Mouse (Mus musculus) CH12.LX (cell line): Measurements from ENCODE around the gene Ier2. TPM values are rescaled to one million over a fixed set of nuclear protein-coding genes. Genes with fewer than 3 reads are reported as not detected.
A peak's percentile ranks its signal among the peaks of the same experiment; 100 is the strongest.

Experiments
- DNase-seq: peaks from one replicate; pipeline ENCODE4 v3.0.0-alpha.2; 2013; ENCODE audit errors: extremely low read depth
- H3K27ac ChIP-seq: 2 replicates; pipeline ENCODE4 v1.5.1; 2012; ENCODE audit warnings: low read depth, mild to moderate bottlenecking, control low read depth, moderate library complexity; ENCODE audit not compliant: insufficient read depth
- H3K27me3 ChIP-seq: replicated peaks from 2 replicates; pipeline ENCODE3; 2012; ENCODE audit warnings: inconsistent platforms
- H3K36me3 ChIP-seq, 2 experiments: replicated peaks in 1 of 2; 2 replicates each; pipeline versions ENCODE3 to v1.6.1; 2012; ENCODE audit warnings: inconsistent platforms in 1 of 2, low read length in 1 of 2, mild to moderate bottlenecking in 1 of 2, mixed read lengths in 1 of 2, moderate library complexity in 1 of 2; ENCODE audit not compliant: control insufficient read depth in 1 of 2, insufficient read depth in 1 of 2
- H3K4me1 ChIP-seq, 2 experiments: 2 replicates each; pipeline ENCODE4 v1.6.1; 2012; ENCODE audit warnings: inconsistent platforms in 1 of 2, moderate library complexity in 1 of 2; ENCODE audit not compliant: insufficient read depth in 2 of 2, control insufficient read depth in 1 of 2
- H3K4me2 ChIP-seq: 2 replicates; pipeline ENCODE4 v1.6.1; 2012; ENCODE audit warnings: low read depth, mild to moderate bottlenecking, control low read depth; ENCODE audit not compliant: poor library complexity, insufficient read depth, severe bottlenecking
- H3K4me3 ChIP-seq, 3 experiments: fragments of 150-350 bp in 1 of 3; sonication (generic) in 1 of 3; replicated peaks in 1 of 3; 2 replicates each; pipeline versions ENCODE3 to v1.5.1; 2011 to 2012; ENCODE audit warnings: low read depth in 2 of 3, low read length in 2 of 3, mild to moderate bottlenecking in 2 of 3, moderate library complexity in 2 of 3, control low read depth in 1 of 3, improper control_type of control experiment in 1 of 3, inconsistent platforms in 1 of 3, mixed read lengths in 1 of 3; ENCODE audit not compliant: poor library complexity in 1 of 3
- H3K79me2 ChIP-seq: replicated peaks from 2 replicates; pipeline ENCODE4 v1.6.1; 2012; ENCODE audit warnings: mild to moderate bottlenecking, moderate library complexity; ENCODE audit not compliant: control insufficient read depth, poor library complexity, insufficient read depth, severe bottlenecking; ENCODE audit errors: extremely low read depth
- H3K9ac ChIP-seq: 2 replicates; pipeline ENCODE4 v1.6.1; 2012; ENCODE audit warnings: low read depth, mild to moderate bottlenecking, control low read depth, moderate library complexity; ENCODE audit not compliant: insufficient read depth
- H3K9me3 ChIP-seq: replicated peaks from 2 replicates; pipeline ENCODE3; 2012; ENCODE audit warnings: low read length, inconsistent platforms, mixed read lengths
- CHD1 ChIP-seq: IDR thresholded peaks from 2 replicates; pipeline ENCODE4 v1.6.1; 2012; ENCODE audit warnings: low read depth, low read length, improper control_type of control experiment, inconsistent platforms
- CHD2 ChIP-seq: IDR thresholded peaks from 2 replicates; pipeline ENCODE4 v1.6.1; 2011; ENCODE audit warnings: low read length, improper control_type of control experiment
- CTCF ChIP-seq, 2 experiments: IDR thresholded peaks in 1 of 2; conservative IDR thresholded peaks in 1 of 2; 2 replicates each; pipeline ENCODE4 v1.5.1; 2011 to 2012; ENCODE audit warnings: low read depth in 2 of 2, low read length in 2 of 2, improper control_type of control experiment in 1 of 2, inconsistent platforms in 1 of 2, mild to moderate bottlenecking in 1 of 2, moderate library complexity in 1 of 2
- ETS1 ChIP-seq: conservative IDR thresholded peaks from 2 replicates; pipeline ENCODE4 v1.6.1; 2012; ENCODE audit warnings: low read depth, mild to moderate bottlenecking, inconsistent platforms, low read length, improper control_type of control experiment, moderate library complexity
- JUN ChIP-seq: IDR thresholded peaks from 2 replicates; pipeline ENCODE4 v1.6.1; 2011; ENCODE audit warnings: low read depth, mild to moderate bottlenecking, low read length, improper control_type of control experiment, moderate library complexity; ENCODE audit not compliant: insufficient read depth
- JUND ChIP-seq: conservative IDR thresholded peaks from 2 replicates; pipeline ENCODE4 v1.6.1; 2011; ENCODE audit warnings: low read depth, low read length, improper control_type of control experiment
- KAT2A ChIP-seq: IDR thresholded peaks from 2 replicates; pipeline ENCODE4 v1.6.1; 2012; ENCODE audit warnings: low read length, improper control_type of control experiment, inconsistent platforms; ENCODE audit not compliant: insufficient replicate concordance
- MAFK ChIP-seq: IDR thresholded peaks from 2 replicates; pipeline ENCODE4 v1.6.1; 2011; ENCODE audit warnings: low read length, improper control_type of control experiment; ENCODE audit not compliant: insufficient replicate concordance
- MYC ChIP-seq: IDR thresholded peaks from 2 replicates; pipeline ENCODE4 v1.6.1; 2011; ENCODE audit warnings: low read depth, mild to moderate bottlenecking, improper control_type of control experiment, low read length
- RAD21 ChIP-seq: IDR thresholded peaks from 2 replicates; pipeline ENCODE4 v1.6.1; 2011; ENCODE audit warnings: low read depth, mild to moderate bottlenecking, low read length, improper control_type of control experiment, moderate library complexity
- SMC3 ChIP-seq: IDR thresholded peaks from 2 replicates; pipeline ENCODE4 v1.6.1; 2011; ENCODE audit warnings: low read depth, low read length, improper control_type of control experiment
- ZC3H11A ChIP-seq: IDR thresholded peaks from 2 replicates; pipeline ENCODE4 v1.6.1; 2012; ENCODE audit warnings: low read depth, mild to moderate bottlenecking, inconsistent platforms, low read length, improper control_type of control experiment
- ZMIZ1 ChIP-seq: IDR thresholded peaks from 2 replicates; pipeline ENCODE4 v1.6.1; 2012; ENCODE audit warnings: low read depth, mild to moderate bottlenecking, inconsistent platforms, low read length, improper control_type of control experiment
- dilution Hi-C: fragments of 300-500 bp; cut with MboI; formaldehyde crosslinking; loops from 2 replicates; pipeline ENCODE4 v1.14.3; 2020; ENCODE audit warnings: low sequenced_read_pairs; ENCODE audit not compliant: extremely low pct_unique_long_range_greater_than_20kb, extremely low pct_ligation_motif_present
- in situ Hi-C: fragments of 300-500 bp; cut with MboI; formaldehyde crosslinking; loops from 3 replicates; pipeline ENCODE4 v1.14.3; 2019; ENCODE audit warnings: low sequenced_read_pairs, low pct_ligation_motif_present, low pct_unique_long_range_greater_than_20kb, mixed read lengths
- polyA plus RNA-seq: library from polyadenylated mRNA; unstranded; fragments of >175 nt; gene quantifications from 2 replicates; pipeline ENCODE4 v1.2.1, GENCODE M21; 2012; ENCODE audit warnings: low read depth; ENCODE audit not compliant: insufficient read length
- total RNA-seq, 2 experiments: library from RNA; depleted of rRNA; stranded (reverse); fragments of 300-350 nt in 1 of 2; fragments of >200 nt in 1 of 2; gene quantifications; 2 replicates each; pipeline ENCODE4 v1.2.3; 2012 to 2014

Ier2 gene
- total and polyA plus RNA-seq, 3 experiments: 26.3 to 35.4 (median 30.3) TPM

DNA sequence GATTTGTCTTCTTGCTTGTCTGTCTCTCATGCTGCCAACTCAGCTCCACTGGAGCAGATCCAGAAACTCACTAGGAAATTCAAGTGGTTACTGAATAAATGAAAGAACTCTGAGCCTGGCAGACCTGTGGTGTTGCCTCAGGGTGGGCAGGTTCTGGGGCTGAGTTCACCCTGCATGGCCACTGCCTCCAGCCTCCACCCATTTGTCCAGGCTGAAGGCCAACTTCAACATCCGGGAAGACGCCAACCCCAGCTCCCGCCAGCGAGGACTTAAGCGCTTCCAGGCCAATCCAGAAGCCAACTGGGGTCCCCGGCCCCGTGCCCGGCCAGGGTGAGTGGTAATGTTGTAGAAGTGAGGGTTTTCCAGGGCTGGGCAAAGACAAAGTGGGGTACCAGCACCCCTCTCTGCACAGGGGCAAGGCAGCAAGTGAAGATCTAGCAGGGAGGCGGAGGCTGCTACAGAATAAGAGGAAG is 36.3 kb upstream of the Ier2 start:
- Histone ChIP-seq H3K9me3 (no peaks in the 10 kb centered on the region), H3K36me3 (peaks cover 54 to 73% of the 10 kb centered on the region in 2 experiments), H3K27me3 (no peaks in the 10 kb centered on the region), H3K79me2 (peaks cover 18% of the 10 kb centered on the region), H3K27ac (peak overlapping the region; percentile 90), H3K4me3 (no peak overlapping the region), H3K9ac (no peak overlapping the region), H3K4me2 (no peak overlapping the region), H3K4me1 (peaks cover 14 to 46% of the 10 kb centered on the region in 2 experiments)
- dilution Hi-C loops: no loop called here
- no peak for TF ChIP-seq CHD2
- no peak for TF ChIP-seq ETS1
- TF ChIP-seq CHD1: no peak
- TF ChIP-seq KAT2A: no peak
- no peak for TF ChIP-seq JUN
- no peak for TF ChIP-seq ZMIZ1
- no peak for DNase-seq
- in situ Hi-C loops: no loop called here

DNA sequence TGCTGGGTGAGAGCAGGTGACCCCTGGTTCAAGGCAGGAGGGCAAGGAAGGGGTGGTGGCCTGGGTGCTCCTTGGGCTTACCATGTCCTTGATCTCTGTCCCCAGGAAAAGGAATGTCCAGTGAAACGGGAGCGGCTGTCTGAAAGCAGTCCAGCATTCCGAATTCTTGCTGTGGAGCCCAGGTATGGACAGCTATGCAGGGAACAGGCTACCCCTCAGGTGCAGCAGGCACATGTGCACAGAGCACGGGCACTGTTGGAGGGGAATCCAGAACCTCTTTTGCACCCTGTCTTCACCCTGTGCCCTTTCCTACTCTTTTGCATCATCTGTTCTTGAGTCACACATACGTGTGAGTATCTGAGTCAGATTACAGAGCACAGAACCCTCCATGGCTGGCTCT is 35.6 kb upstream of the Ier2 start:
- in situ Hi-C loops (no loop called here), dilution Hi-C loops (no loop called here)
- Histone ChIP-seq H3K4me2 (no peak overlapping the region), H3K4me3 (no peak overlapping the region), H3K79me2 (peaks cover 12% of the 10 kb centered on the region), H3K9ac (no peak overlapping the region), H3K9me3 (no peaks in the 10 kb centered on the region), H3K27me3 (no peaks in the 10 kb centered on the region), H3K27ac (no peak overlapping the region), H3K36me3 (peaks cover 59 to 74% of the 10 kb centered on the region in 2 experiments), H3K4me1 (peaks cover 9 to 40% of the 10 kb centered on the region in 2 experiments)
- no peak for TF ChIP-seq ZC3H11A
- TF ChIP-seq MYC: no peak
- TF ChIP-seq MAFK: no peak
- DNase-seq: no peak

GRCm38 (mm10) chr8:84697166-84698130 is 34.8 kb upstream of the Ier2 start:
- H3K4me1 ChIP-seq: peaks cover 4 to 36% of the 10 kb centered on the region in 2 experiments
- dilution Hi-C loops: no loop called here
- H3K4me2 ChIP-seq: no peak overlapping the region
- H3K9me3 ChIP-seq: no peaks in the 10 kb centered on the region
- TF ChIP-seq RAD21 (peak; percentile 33), CTCF (conservative IDR thresholded peaks at IDR 0.05 in 1 of 2, IDR thresholded peaks at IDR 0.05 in 1 of 2; ENCODE audit: low read depth in 2 of 2, low read length in 2 of 2) (peak; percentile 45 to 69; a peak in 3 of 4 replicates), MYC (0 out of 2 replicates have a peak, but pooled peaks have one; percentile 30), SMC3 (peak; percentile 62), JUND (no peak)
- TF ChIP-seq, all 38 proteins: peak for 4
- in situ Hi-C loops: no loop called here
- Histone ChIP-seq H3K79me2 (peaks cover 4% of the 10 kb centered on the region), H3K4me3 (no peak overlapping the region), H3K27me3 (no peaks in the 10 kb centered on the region), H3K9ac (no peak overlapping the region), H3K36me3 (peaks cover 58 to 75% of the 10 kb centered on the region in 2 experiments), H3K27ac (no peak overlapping the region)
- DNase-seq: peak; percentile 63
